Mouse (Mus musculus) midbrain, embryonic 12.5 days (tissue): Measurements from ENCODE around the gene Dnajb3. TPM values are rescaled to one million over a fixed set of nuclear protein-coding genes. Genes with fewer than 3 reads are reported as not detected.

ENCODE experiments used
- ATAC-seq: fragments of 200-750 bp; cut with Nextera tagmentation; 2 replicates; pipeline ENCODE4 v1.8.0; 2017; ENCODE audit warnings: low read depth, moderate TSS enrichment, moderate library complexity; ENCODE audit not compliant: low FRiP score
- H3K27ac ChIP-seq: fragments of 300-500 bp; sonication (generic); replicated peaks from 2 replicates; pipeline ENCODE4 v1.5.1; 2016; ENCODE audit warnings: mild to moderate bottlenecking
- H3K27me3 ChIP-seq: fragments of 300-500 bp; sonication (generic); 2 replicates; pipeline ENCODE4 v1.6.1; 2016; ENCODE audit warnings: mild to moderate bottlenecking
- H3K36me3 ChIP-seq: fragments of 300-500 bp; sonication (generic); 2 replicates; pipeline ENCODE4 v1.6.1; 2016
- H3K4me1 ChIP-seq: fragments of 300-500 bp; sonication (generic); 2 replicates; pipeline ENCODE4 v1.6.1; 2016
- H3K4me2 ChIP-seq: fragments of 300-500 bp; sonication (generic); replicated peaks from 2 replicates; pipeline ENCODE4 v1.6.1; 2016; ENCODE audit warnings: mild to moderate bottlenecking, moderate library complexity
- H3K4me3 ChIP-seq: fragments of 300-500 bp; sonication (generic); 2 replicates; pipeline ENCODE4 v1.5.1; 2016; ENCODE audit warnings: mild to moderate bottlenecking
- H3K9ac ChIP-seq: fragments of 300-500 bp; sonication (generic); replicated peaks from 2 replicates; pipeline ENCODE4 v1.6.1; 2016; ENCODE audit warnings: mild to moderate bottlenecking, moderate library complexity
- H3K9me3 ChIP-seq: fragments of 300-500 bp; sonication (generic); 2 replicates; pipeline ENCODE4 v1.6.1; 2016; ENCODE audit warnings: mild to moderate bottlenecking
- WGBS: fragments of 180-500 bp; shearing (Covaris S2); methylation state at CpG from one replicate; pipeline ENCODE4 v1.1.7; 2016; 5-methylcytosine and 5-hydroxymethylcytosine counted together
- polyA plus RNA-seq: library from polyadenylated mRNA; unstranded; fragments of >200 nt; fragmentation: Nextera tagmentation; extraction: Ambion mirVana; gene quantifications from 2 replicates; pipeline ENCODE4 v1.2.1, GENCODE M21; 2016

Dnajb3 gene
- polyA plus RNA-seq, 1 experiment from 2014 or later = 12.3 TPM

DNA sequence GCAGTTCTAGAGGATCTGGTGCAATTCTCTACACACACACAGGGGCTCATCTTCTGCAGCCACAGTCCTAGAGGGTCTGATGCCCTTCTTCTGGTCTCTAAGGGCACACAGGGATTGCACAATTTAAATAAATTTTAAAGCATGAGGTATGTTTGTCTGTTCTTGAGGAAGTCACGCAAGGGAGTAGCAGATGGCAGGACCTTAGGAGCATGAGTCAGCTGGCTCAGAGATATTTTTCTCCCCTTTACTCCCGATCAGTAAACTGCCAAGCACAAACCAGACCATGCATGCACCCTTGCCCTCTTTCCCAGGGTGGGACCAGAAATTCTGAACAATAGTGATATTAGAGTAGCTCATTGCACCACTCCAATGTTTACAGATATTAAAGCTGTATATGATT lies 47.2 kb downstream of the Dnajb3 start:
- no peak overlapping the region for H3K4me2 ChIP-seq
- 77% methylated on average over 2 of the region's 2 CpGs for WGBS
- no peak for ATAC-seq
- H3K9me3 ChIP-seq = no peaks in the 10 kb centered on the region
- H3K4me1 ChIP-seq = no peaks in the 10 kb centered on the region
- no peak overlapping the region for H3K9ac ChIP-seq
- no peak overlapping the region for H3K4me3 ChIP-seq
- H3K27ac ChIP-seq = no peak overlapping the region
- H3K27me3 ChIP-seq = no peaks in the 10 kb centered on the region
- no peaks in the 10 kb centered on the region for H3K36me3 ChIP-seq

Other genes with a start within 250 kb of the Dnajb3 start
- gene Usp40, start 197.2 kb downstream of the Dnajb3 start, polyA plus RNA-seq = 35.5 and 36.8 TPM in 2 replicates
- gene Ugt1a10, start 150.4 kb downstream of the Dnajb3 start, polyA plus RNA-seq = not detected in 2 replicates
- gene Ugt1a9, start 135.0 kb downstream of the Dnajb3 start, polyA plus RNA-seq = not detected in 2 replicates
- not detected in 2 replicates for gene Ugt1a8, start 118.0 kb downstream of the Dnajb3 start, polyA plus RNA-seq
- 0.90 and 1.2 TPM in 2 replicates for gene Ugt1a7c, start 110.7 kb downstream of the Dnajb3 start, polyA plus RNA-seq
- not detected in 2 replicates for gene Ugt1a6b, start 102.5 kb downstream of the Dnajb3 start, polyA plus RNA-seq
- 0.58 and 0.61 TPM in 2 replicates for gene Ugt1a6a, start 71.0 kb downstream of the Dnajb3 start, polyA plus RNA-seq
- not detected in 2 replicates for gene Ugt1a5, start 39.8 kb downstream of the Dnajb3 start, polyA plus RNA-seq
- gene Ugt1a2, start 5.2 kb downstream of the Dnajb3 start, polyA plus RNA-seq = 0.14 TPM in 1 of 2 replicates, not detected in the other
- not detected in 2 replicates for gene Ugt1a1, start 6.2 kb upstream of the Dnajb3 start, polyA plus RNA-seq
- gene Mroh2a, start 21.2 kb upstream of the Dnajb3 start, polyA plus RNA-seq = 1.1 and 1.6 TPM in 2 replicates
- 189 and 190 TPM in 2 replicates for gene Hjurp, start 71.9 kb upstream of the Dnajb3 start, polyA plus RNA-seq
- gene Trpm8, start 71.9 kb upstream of the Dnajb3 start, polyA plus RNA-seq = not detected in 2 replicates
- gene Spp2, start 201.2 kb upstream of the Dnajb3 start, polyA plus RNA-seq = 2.4 TPM in 1 of 2 replicates, not detected in the other